Mouse (Mus musculus) liver, adult 2 months (tissue): ENCODE measurements around the gene Sumo1.

Experiments
- CTCF ChIP-seq: fragments of 200-500 bp; IDR thresholded peaks from 2 replicates; pipeline ENCODE4 v1.5.1; 2011; ENCODE audit warnings: low read depth, low read length, control low read depth
- POLR2A ChIP-seq: fragments of 200-500 bp; IDR thresholded peaks from 2 replicates; pipeline ENCODE4 v1.6.1; 2011; ENCODE audit warnings: low read length, control low read depth; ENCODE audit not compliant: insufficient read depth; ENCODE audit errors: extremely low read depth

DNA sequence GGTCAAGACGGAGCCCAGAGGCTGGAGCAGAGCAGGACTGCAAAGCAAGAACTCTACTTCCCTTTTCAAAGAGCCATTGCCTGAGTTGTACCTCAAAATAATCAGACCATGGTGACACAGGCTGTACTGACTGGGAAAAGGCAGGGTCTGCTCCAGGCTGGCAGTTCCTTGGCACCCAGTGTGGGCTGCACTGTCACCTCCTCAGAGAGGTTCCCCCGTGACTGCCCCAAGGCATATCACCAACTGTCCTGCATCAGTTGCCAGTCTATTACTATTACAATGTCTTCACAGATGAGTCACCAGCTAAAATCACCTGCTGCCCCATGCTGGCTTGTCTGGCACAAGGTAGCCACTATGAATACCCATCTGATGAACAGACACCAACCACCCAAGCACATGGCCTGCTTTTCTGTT lies 77.0 kb downstream of the Sumo1 start:
- TF ChIP-seq CTCF (no peak), POLR2A (no peak)
